Mouse (Mus musculus): ENCODE measurements around the gene Olfr649. TPM values are rescaled to one million over a fixed set of nuclear protein-coding genes. Genes with fewer than 3 reads are reported as not detected.

Olfr649 gene
- polyA plus RNA-seq, 1 experiment from 2014 or later = not detected

DNA sequence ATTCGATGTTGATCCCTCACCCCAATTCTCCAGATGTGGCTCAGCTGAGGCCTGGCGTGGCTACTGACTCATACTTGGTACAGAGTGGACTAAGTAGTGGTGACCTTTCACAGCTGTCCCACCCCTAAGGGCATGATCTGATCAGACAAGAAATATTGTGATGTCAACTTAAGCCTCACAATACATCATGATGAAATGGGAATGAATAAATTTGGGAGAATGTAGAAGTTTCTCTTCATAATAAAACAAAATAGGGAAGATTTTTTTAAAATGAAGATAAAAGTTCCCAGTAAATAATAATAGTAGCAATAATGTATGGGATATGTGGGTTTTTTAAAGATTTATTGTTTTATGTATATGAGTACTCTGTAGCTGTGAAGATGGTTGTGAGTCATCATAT lies 45.3 kb downstream of the Olfr649 start, which contains the start of gene Ubqlnl:
TSS of gene Ubqlnl (minus strand) at position 101 of the 400 bp plus-strand sequence.
- no peaks in the 10 kb centered on the region for H3K36me3 ChIP-seq (ENCODE audit: control insufficient read depth, insufficient read depth, low read length)

GRCm38 (mm10) chr7:104143179-104143578 lies 52.6 kb downstream of the Olfr649 start, which contains the start of gene Ubqln3:
Gene Ubqln3 (minus strand): TSS chr7:104143279.
- Histone ChIP-seq H3K4me3 (ENCODE audit: low read depth, low read length) (no peak within 1 kb of the TSS), H3K4me2 (ENCODE audit: low read depth, severe bottlenecking) (no peak within 1 kb of the TSS), H3K4me1 (ENCODE audit: control insufficient read depth, insufficient read depth, low read length) (no peaks in the 10 kb centered on the region), H3K9me3 (ENCODE audit: control insufficient read depth, low read length) (no peaks in the 10 kb centered on the region), H3K36me3 (ENCODE audit: control insufficient read depth, insufficient read depth, low read length) (no peaks in the 10 kb centered on the region), H3K27me3 (ENCODE audit: control insufficient read depth, insufficient read depth, low read length) (no peaks in the 10 kb centered on the region), H3K27ac (replicated peaks; ENCODE audit: low read depth, low read length) (no peak within 1 kb of the TSS), H3K9ac (ENCODE audit: low read length) (no peak within 1 kb of the TSS)
- DNase-seq (ENCODE audit: low spot score) (no peak), ATAC-seq (ENCODE audit: insufficient number of reproducible peaks, low FRiP score, low TSS enrichment, low read depth) (no peak)
- WGBS = 79% methylated on average over 3 of the region's 3 CpGs

More for the DNA sequence above, 45.3 kb downstream of the Olfr649 start, which contains the start of gene Ubqlnl:
- Histone ChIP-seq H3K9me3 (ENCODE audit: control insufficient read depth, low read length) (no peaks in the 10 kb centered on the region), H3K27me3 (ENCODE audit: control insufficient read depth, insufficient read depth, low read length) (no peaks in the 10 kb centered on the region), H3K4me2 (ENCODE audit: low read depth, severe bottlenecking) (no peak within 1 kb of the TSS), H3K27ac (replicated peaks; ENCODE audit: low read depth, low read length) (no peak within 1 kb of the TSS), H3K9ac (ENCODE audit: low read length) (no peak within 1 kb of the TSS), H3K4me3 (ENCODE audit: low read depth, low read length) (no peak within 1 kb of the TSS), H3K4me1 (ENCODE audit: control insufficient read depth, insufficient read depth, low read length) (no peaks in the 10 kb centered on the region)
- DNase-seq (ENCODE audit: low spot score) (no peak), ATAC-seq (ENCODE audit: insufficient number of reproducible peaks, low FRiP score, low TSS enrichment, low read depth) (no peak)
- WGBS = 92% methylated on average over 2 of the region's 2 CpGs

Other genes with a start within 250 kb of the Olfr649 start
- gene Olfr635, start 224.8 kb downstream of the Olfr649 start, polyA plus RNA-seq (2014; fragmentation: Nextera tagmentation; extraction: Ambion mirVana) = not detected in 2 replicates
- gene Olfr638, start 197.2 kb downstream of the Olfr649 start, polyA plus RNA-seq (2014; fragmentation: Nextera tagmentation; extraction: Ambion mirVana) = not detected in 2 replicates
- gene Olfr639, start 178.7 kb downstream of the Olfr649 start, polyA plus RNA-seq (2014; fragmentation: Nextera tagmentation; extraction: Ambion mirVana) = not detected in 2 replicates
- not detected in 2 replicates for gene Olfr640, start 170.4 kb downstream of the Olfr649 start, polyA plus RNA-seq (2014; fragmentation: Nextera tagmentation; extraction: Ambion mirVana)
- gene Olfr641, start 160.5 kb downstream of the Olfr649 start, polyA plus RNA-seq (2014; fragmentation: Nextera tagmentation; extraction: Ambion mirVana) = not detected in 2 replicates
- not detected in 2 replicates for gene Olfr642, start 143.3 kb downstream of the Olfr649 start, polyA plus RNA-seq (2014; fragmentation: Nextera tagmentation; extraction: Ambion mirVana)
- not detected in 2 replicates for gene 4930516K23Rik, start 134.5 kb downstream of the Olfr649 start, polyA plus RNA-seq (2014; fragmentation: Nextera tagmentation; extraction: Ambion mirVana)
- gene Olfr644, start 124.1 kb downstream of the Olfr649 start, polyA plus RNA-seq (2014; fragmentation: Nextera tagmentation; extraction: Ambion mirVana) = not detected in 2 replicates
- gene Olfr645, start 110.5 kb downstream of the Olfr649 start, polyA plus RNA-seq (2014; fragmentation: Nextera tagmentation; extraction: Ambion mirVana) = not detected in 2 replicates
- gene Olfr646, start 91.1 kb downstream of the Olfr649 start, polyA plus RNA-seq (2014; fragmentation: Nextera tagmentation; extraction: Ambion mirVana) = not detected in 2 replicates
- gene Ubqln5, start 66.2 kb downstream of the Olfr649 start, polyA plus RNA-seq (2014; fragmentation: Nextera tagmentation; extraction: Ambion mirVana) = not detected in 2 replicates
- not detected in 2 replicates for gene Olfr643, start 58.6 kb downstream of the Olfr649 start, polyA plus RNA-seq (2014; fragmentation: Nextera tagmentation; extraction: Ambion mirVana)
- gene Ubqln3, start 52.7 kb downstream of the Olfr649 start, polyA plus RNA-seq (2014; fragmentation: Nextera tagmentation; extraction: Ambion mirVana) = not detected in 2 replicates
- gene Ubqlnl, start 45.4 kb downstream of the Olfr649 start, polyA plus RNA-seq (2014; fragmentation: Nextera tagmentation; extraction: Ambion mirVana) = not detected in 2 replicates
- gene Olfm5, start 31.2 kb downstream of the Olfr649 start, polyA plus RNA-seq (2014; fragmentation: Nextera tagmentation; extraction: Ambion mirVana) = not detected in 2 replicates
- gene Olfr648, start 12.6 kb downstream of the Olfr649 start, polyA plus RNA-seq (2014; fragmentation: Nextera tagmentation; extraction: Ambion mirVana) = 0.18 and 0.25 TPM in 2 replicates
- gene Trim6, start 22.8 kb upstream of the Olfr649 start, polyA plus RNA-seq (2014; fragmentation: Nextera tagmentation; extraction: Ambion mirVana) = 3.5 and 5.5 TPM in 2 replicates
- gene Trim34a, start 48.5 kb upstream of the Olfr649 start, polyA plus RNA-seq (2014; fragmentation: Nextera tagmentation; extraction: Ambion mirVana) = 0.64 and 1.4 TPM in 2 replicates
- 0.08 and 0.13 TPM in 2 replicates for gene Trim5, start 92.1 kb upstream of the Olfr649 start, polyA plus RNA-seq (2014; fragmentation: Nextera tagmentation; extraction: Ambion mirVana)
- 3.8 and 3.9 TPM in 2 replicates for gene Trim12a, start 119.5 kb upstream of the Olfr649 start, polyA plus RNA-seq (2014; fragmentation: Nextera tagmentation; extraction: Ambion mirVana)
- gene Trim34b, start 133.5 kb upstream of the Olfr649 start, polyA plus RNA-seq (2014; fragmentation: Nextera tagmentation; extraction: Ambion mirVana) = not detected in 2 replicates
- gene Trim12c, start 157.4 kb upstream of the Olfr649 start, polyA plus RNA-seq (2014; fragmentation: Nextera tagmentation; extraction: Ambion mirVana) = 1.3 and 1.8 TPM in 2 replicates
- gene Trim30b, start 173.9 kb upstream of the Olfr649 start, polyA plus RNA-seq (2014; fragmentation: Nextera tagmentation; extraction: Ambion mirVana) = not detected in 2 replicates
- gene Trim30c, start 204.9 kb upstream of the Olfr649 start, polyA plus RNA-seq (2014; fragmentation: Nextera tagmentation; extraction: Ambion mirVana) = not detected in 2 replicates

Measured in limb, embryonic 11.5 days (tissue).